Mouse (Mus musculus): ENCODE measurements at regions not wholly inside any gene's neighbourhood (a gene's known extent, or its start where the extent isn't known, plus 50 kb on each side); places are given as distances from the start of the nearest gene placed in this dataset.

- Histone ChIP-seq H3K27ac (ENCODE audit: insufficient read depth, low read length) (no peak overlapping the region), H3K27me3 (ENCODE audit: control insufficient read depth, insufficient read depth, low read length) (no peaks in the 10 kb centered on the region), H3K4me3 (replicated peaks; ENCODE audit: insufficient read depth, low read depth, low read length) (no peak overlapping the region), H3K4me1 (ENCODE audit: control insufficient read depth, insufficient read depth, low read length) (no peaks in the 10 kb centered on the region)
- 82% methylated on average over 15 of the region's 15 CpGs for WGBS
- TF ChIP-seq CTCF (IDR thresholded peaks at IDR 0.05; ENCODE audit: borderline replicate concordance, insufficient read depth, low read depth, low read length): no peak
- no peak for TF ChIP-seq POLR2A (IDR thresholded peaks at IDR 0.05; ENCODE audit: borderline replicate concordance, insufficient read depth, low read length)
- DNase-seq: no peak
Measured at GRCm38 (mm10) chr13:37715770-37716693, 62.2 kb upstream of the Rreb1 start.

GRCm38 (mm10) chr13:37717793-37718192, 60.4 kb upstream of the Rreb1 start:
- no peaks in the 10 kb centered on the region for H3K4me1 ChIP-seq (ENCODE audit: control insufficient read depth, insufficient read depth, low read length)
- no peak overlapping the region for H3K27ac ChIP-seq (ENCODE audit: insufficient read depth, low read length)
- 93% methylated on average over 1 of the region's 1 CpGs for WGBS
- H3K27me3 ChIP-seq (ENCODE audit: control insufficient read depth, insufficient read depth, low read length): no peaks in the 10 kb centered on the region
- DNase-seq: no peak
- TF ChIP-seq POLR2A (IDR thresholded peaks at IDR 0.05; ENCODE audit: borderline replicate concordance, insufficient read depth, low read length) (no peak), CTCF (IDR thresholded peaks at IDR 0.05; ENCODE audit: borderline replicate concordance, insufficient read depth, low read depth, low read length) (no peak)
- H3K4me3 ChIP-seq (replicated peaks; ENCODE audit: insufficient read depth, low read depth, low read length): no peak overlapping the region

GRCm38 (mm10) chr13:37718364-37718763, 59.8 kb upstream of the Rreb1 start:
- H3K4me3 ChIP-seq (replicated peaks; ENCODE audit: insufficient read depth, low read depth, low read length): no peak overlapping the region
- H3K27ac ChIP-seq (ENCODE audit: insufficient read depth, low read length): no peak overlapping the region
- WGBS: 74% methylated on average over 4 of the region's 4 CpGs
- H3K27me3 ChIP-seq (ENCODE audit: control insufficient read depth, insufficient read depth, low read length): no peaks in the 10 kb centered on the region
- no peaks in the 10 kb centered on the region for H3K4me1 ChIP-seq (ENCODE audit: control insufficient read depth, insufficient read depth, low read length)
- DNase-seq: no peak
- no peak for TF ChIP-seq CTCF (IDR thresholded peaks at IDR 0.05; ENCODE audit: borderline replicate concordance, insufficient read depth, low read depth, low read length)
- no peak for TF ChIP-seq POLR2A (IDR thresholded peaks at IDR 0.05; ENCODE audit: borderline replicate concordance, insufficient read depth, low read length)

Measured in cerebellum, adult 2 months (tissue).